Mouse (Mus musculus) Patski (cell line): ENCODE results near the gene Myo1c. TPM values are rescaled to one million over a fixed set of nuclear protein-coding genes. Genes with fewer than 3 reads are reported as not detected.

Experiments used
- ATAC-seq: fragments of 100-300 bp; one replicate; pipeline ENCODE4 v1.8.0; 2021
- CTCF ChIA-PET: fragments of 350-600 bp; sonication (Branson Sonifier 250); formaldehyde crosslinking; loops from one replicate; lab custom pipeline; 2022; ENCODE audit warnings: inconsistent platforms; lab: Charles Lee
- POLR2A ChIA-PET: fragments of 350-600 bp; sonication (Branson Sonifier 250); formaldehyde crosslinking; loops from one replicate; lab custom pipeline; 2022; ENCODE audit warnings: antibody characterized with exemption, inconsistent platforms; lab: Charles Lee
- DNase-seq: peaks from one replicate; pipeline ENCODE4 v3.0.0-alpha.2; 2011; ENCODE audit warnings: low read depth, low spot score
- H3K27me3 ChIP-seq: fragments of 371-371 bp; one replicate; pipeline ENCODE4 v1.5.1; 2021
- CTCF ChIP-seq: fragments of 100-300 bp; IDR thresholded peaks from one replicate; pipeline ENCODE4 v1.5.1; 2021
- in situ Hi-C: fragments of 300-500 bp; cut with MboI; formaldehyde crosslinking; loops from 3 replicates; pipeline ENCODE4 v1.11.1; 2018; ENCODE audit warnings: low pct_unique_long_range_greater_than_20kb, mixed read lengths
- polyA plus RNA-seq: library from polyadenylated mRNA; unstranded; gene quantifications from one replicate; pipeline ENCODE4 v1.2.3, GENCODE M21; 2021

The Myo1c gene
- polyA plus RNA-seq, 1 experiment from 2014 or later: 121 TPM

- in situ Hi-C loops: no loop called here
- ChIA-PET CTCF (interaction anchor here (1.6 kb wide), 1 partner anchor 11 kb away, joined by 9 read pairs; no protein-coding TSS in a partner anchor), POLR2A (no interaction called here)
- DNase-seq (no peak), ATAC-seq (no peak)
- TF ChIP-seq CTCF: no peak
- H3K27me3 ChIP-seq: no peaks in the 10 kb centered on the region
These were observed 7.0 kb upstream of the Myo1c start for GRCm38 (mm10) chr11:75643323-75643722.

DNA sequence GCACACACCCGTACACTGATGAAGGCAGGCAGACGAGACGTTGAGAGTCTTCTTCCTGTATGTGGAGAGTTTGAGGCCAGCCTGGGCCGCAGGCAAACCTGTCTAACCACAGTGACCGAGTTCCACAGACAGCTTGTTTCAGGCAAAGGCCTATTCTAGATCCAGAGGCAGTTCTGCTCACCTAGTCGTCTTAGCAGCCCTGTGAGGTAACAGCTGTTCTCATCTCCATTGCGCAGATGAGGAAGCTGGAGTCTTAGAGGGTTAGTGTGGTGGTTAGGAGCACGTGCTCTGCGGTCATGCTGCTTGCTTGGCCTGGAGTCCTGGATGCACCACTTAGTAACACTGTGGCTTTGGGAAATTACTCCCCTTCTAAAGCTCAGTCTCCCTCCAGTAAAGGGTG lies 5.6 kb upstream of the Myo1c start:
- in situ Hi-C loops: no loop called here
- TF ChIP-seq CTCF: no peak
- no peaks in the 10 kb centered on the region for H3K27me3 ChIP-seq
- DNase-seq: no peak
- ChIA-PET CTCF (interaction anchor here (2.1 kb wide), 1 partner anchor 13 kb away, joined by 8 read pairs; no protein-coding TSS in a partner anchor), POLR2A (interaction anchor here (1.1 kb wide), 1 partner anchor 11 kb away, joined by 5 read pairs; no protein-coding TSS in a partner anchor)
- ATAC-seq: no peak

- ATAC-seq: no peak
- ChIA-PET CTCF (interaction anchor here (1.2 kb wide), 1 partner anchor 16 kb away, joined by 3 read pairs; no protein-coding TSS in a partner anchor), POLR2A (no interaction called here)
- no peak for DNase-seq
- no peaks in the 10 kb centered on the region for H3K27me3 ChIP-seq
- in situ Hi-C loops: no loop called here
- no peak for TF ChIP-seq CTCF
These were observed 2.6 kb upstream of the Myo1c start for GRCm38 (mm10) chr11:75647681-75648211.

- in situ Hi-C loops: no loop called here
- ATAC-seq (no peak), DNase-seq (no peak)
- no peak for TF ChIP-seq CTCF
- H3K27me3 ChIP-seq: no peaks in the 10 kb centered on the region
- CTCF ChIA-PET: interaction anchor here (1.3 to 1.5 kb wide), 2 partner anchors 8 to 17 kb away, joined by 3 to 6 read pairs; no protein-coding TSS in a partner anchor
- POLR2A ChIA-PET: no interaction called here
These were observed 1.1 kb upstream of the Myo1c start for GRCm38 (mm10) chr11:75649155-75649561.

- DNase-seq (no peak), ATAC-seq (no peak)
- no peak for TF ChIP-seq CTCF
- in situ Hi-C loops: no loop called here
- H3K27me3 ChIP-seq: no peaks in the 10 kb centered on the region
- CTCF ChIA-PET: interaction anchor here (1.0 to 1.3 kb wide), 3 partner anchors 19 to 90 kb away, joined by 3 read pairs; no protein-coding TSS in a partner anchor
- POLR2A ChIA-PET: interaction anchor here (1.1 to 1.7 kb wide), 3 partner anchors 19 to 27 kb away, joined by 3 to 5 read pairs (median 3); no protein-coding TSS in a partner anchor
These were observed 688 bp downstream of the Myo1c start for GRCm38 (mm10) chr11:75650958-75651425.

DNA sequence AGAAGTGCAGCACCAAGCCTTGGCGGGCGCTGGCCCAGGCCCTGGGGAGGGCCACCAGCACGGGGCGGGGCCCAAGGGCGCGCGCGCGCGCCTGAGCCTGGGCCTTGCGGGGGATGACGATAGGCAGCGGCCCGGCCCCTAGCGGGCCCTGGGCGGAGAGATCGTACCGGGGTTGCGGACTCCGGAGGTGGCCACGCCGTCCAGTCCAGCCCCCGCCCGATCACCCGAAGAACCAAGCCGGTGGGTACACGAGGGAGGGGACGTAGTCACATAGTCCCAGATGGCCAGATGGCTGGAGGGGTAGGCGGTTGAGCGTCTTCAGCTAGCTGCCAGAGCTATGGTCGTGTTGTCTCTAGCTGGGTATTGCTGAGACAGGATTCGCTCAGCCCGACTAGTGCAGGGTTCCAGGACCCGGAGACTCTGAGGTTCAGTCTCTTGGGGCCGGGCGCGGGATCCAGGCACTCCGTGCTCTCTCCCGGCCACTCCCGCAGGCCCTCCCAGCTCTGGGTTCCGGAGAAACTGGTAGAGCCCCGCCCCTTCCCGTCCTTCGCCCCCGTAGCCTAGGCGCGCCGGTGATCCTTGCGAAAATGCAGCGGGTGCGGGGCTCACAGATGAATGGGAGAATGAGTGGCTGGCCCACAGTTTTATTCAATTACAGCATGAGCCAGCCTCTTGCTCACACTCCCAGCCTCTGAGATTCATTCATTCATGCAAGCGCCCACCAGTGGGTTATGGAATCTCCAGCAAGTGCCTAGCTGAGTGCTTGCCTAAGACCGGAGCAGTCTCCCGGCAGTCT lies 1.3 kb downstream of the Myo1c start:
- DNase-seq (no peak), ATAC-seq (peak; percentile 40)
- ChIA-PET POLR2A (interaction anchor here (1.1 to 1.7 kb wide), 2 partner anchors 26 to 28 kb away, joined by 3 to 5 read pairs; no protein-coding TSS in a partner anchor), CTCF (interaction anchor here (0.9 to 1.9 kb wide), 3 partner anchors 20 to 29 kb away, joined by 3 to 7 read pairs (median 4); partner anchors contain the start of gene Inpp5k)
- no peak for TF ChIP-seq CTCF
- H3K27me3 ChIP-seq: no peaks in the 10 kb centered on the region
- in situ Hi-C loops: no loop called here

DNA sequence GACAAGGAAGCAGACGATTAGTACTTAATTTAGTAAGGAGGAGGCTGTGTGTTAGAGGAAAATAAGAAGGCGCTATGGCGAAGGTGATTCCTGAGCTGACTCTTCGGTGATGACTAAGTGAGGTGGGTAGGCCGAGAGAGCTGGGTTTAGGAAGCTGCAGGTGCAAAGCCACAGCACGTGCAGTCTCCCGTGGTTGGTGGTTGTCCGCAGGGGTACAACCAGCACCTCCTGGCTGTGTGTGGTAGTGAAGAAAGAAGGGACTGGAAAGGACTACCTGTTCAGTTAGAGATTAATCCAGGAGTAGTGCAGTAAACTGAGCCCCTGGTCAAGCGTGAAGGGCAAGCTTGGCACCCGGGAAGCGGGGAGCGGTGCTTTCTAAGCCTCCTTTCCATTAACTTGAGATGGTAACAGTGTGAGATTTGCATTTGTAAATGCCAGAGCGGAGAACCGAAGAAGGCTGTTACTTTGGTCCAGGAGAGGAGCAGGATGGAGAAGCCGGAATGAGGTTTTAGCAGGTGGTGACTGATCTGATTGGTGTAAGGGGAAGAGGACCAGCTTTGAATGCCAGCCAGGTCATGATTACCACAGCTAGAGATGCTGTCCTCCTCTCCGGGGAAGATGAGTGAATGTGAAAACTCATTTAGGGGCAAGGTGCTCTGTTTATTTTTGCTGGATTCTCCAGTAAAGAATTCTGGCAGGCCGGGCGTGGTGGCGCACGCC lies 2.1 kb downstream of the Myo1c start:
- CTCF ChIA-PET: interaction anchor here (0.9 to 1.9 kb wide), 2 partner anchors 21 to 28 kb away, joined by 4 to 7 read pairs; partner anchors contain the start of gene Inpp5k
- POLR2A ChIA-PET: interaction anchor here (1.1 kb wide), 1 partner anchor 26 kb away, joined by 3 read pairs; no protein-coding TSS in a partner anchor
- no peak for TF ChIP-seq CTCF
- ATAC-seq (no peak), DNase-seq (no peak)
- in situ Hi-C loops: no loop called here
- no peaks in the 10 kb centered on the region for H3K27me3 ChIP-seq

- no peak for TF ChIP-seq CTCF
- ATAC-seq: no peak
- in situ Hi-C loops: no loop called here
- no peaks in the 10 kb centered on the region for H3K27me3 ChIP-seq
- CTCF ChIA-PET: interaction anchor here (0.9 to 1.9 kb wide), 2 partner anchors 22 to 28 kb away, joined by 4 to 7 read pairs; partner anchors contain the start of gene Inpp5k
- POLR2A ChIA-PET: no interaction called here
- no peak for DNase-seq
These were observed 2.8 kb downstream of the Myo1c start for GRCm38 (mm10) chr11:75652942-75653684.

DNA sequence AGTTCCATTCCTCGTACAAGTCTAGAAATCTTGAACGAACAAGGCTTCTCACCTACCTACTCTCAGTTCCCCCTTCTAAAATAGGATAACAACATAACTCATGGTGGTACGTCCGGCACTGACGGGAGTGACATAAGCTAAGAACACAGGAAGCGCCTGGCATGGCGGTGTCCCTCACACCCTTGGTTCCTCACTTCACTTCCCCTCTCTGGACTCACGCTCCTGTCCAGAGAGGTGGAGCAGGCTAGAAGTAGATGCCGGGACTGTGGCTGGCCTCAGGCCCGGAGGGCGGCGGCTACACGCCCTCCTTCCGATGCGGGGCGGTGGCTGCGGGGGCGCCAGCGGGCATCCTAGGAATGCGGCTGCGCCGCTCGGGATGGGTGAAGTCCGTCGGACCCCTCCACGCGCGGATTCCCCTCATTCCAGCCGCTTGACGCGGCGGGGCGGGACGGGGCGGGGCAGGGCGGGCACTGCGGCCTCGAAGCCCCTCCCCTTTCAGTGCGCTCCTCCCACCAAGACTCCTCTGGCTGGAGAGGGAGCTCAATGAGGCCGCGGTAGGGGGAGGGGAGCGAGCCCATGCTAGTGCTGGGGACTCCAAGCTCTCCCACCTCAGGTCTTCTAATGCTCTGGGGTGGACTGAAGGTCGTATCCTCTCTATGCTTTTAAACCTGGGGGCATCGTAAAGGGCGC lies 3.6 kb downstream of the Myo1c start:
- ATAC-seq: peak; percentile 44
- CTCF ChIA-PET: no interaction called here
- in situ Hi-C loops: no loop called here
- H3K27me3 ChIP-seq: no peaks in the 10 kb centered on the region
- POLR2A ChIA-PET: interaction anchor here (0.9 kb wide), 1 partner anchor 78 kb away, joined by 6 read pairs; the partner anchor contains the start of gene Ywhae
- TF ChIP-seq CTCF: no peak
- no peak for DNase-seq
